Mouse (Mus musculus): Measurements from ENCODE around the gene Gm42742. TPM values are rescaled to one million over a fixed set of nuclear protein-coding genes. Genes with fewer than 3 reads are reported as not detected.

Gene Gm42742
- total RNA-seq, 2 experiments from 2014 or later, result 53.6 to 62.4 TPM

GRCm38 (mm10) chr7:127008239-127009019 lies 12.5 kb downstream of the Gm42742 start:
- no peak for TF ChIP-seq CTCF (conservative IDR thresholded peaks at IDR 0.05)
- H3K27ac ChIP-seq, result peak overlapping the region; percentile 93

GRCm38 (mm10) chr7:127007313-127008024 lies 13.4 kb downstream of the Gm42742 start:
- DNase-seq (ENCODE audit: low spot score in 2 of 2), result no peak
- H3K4me3 ChIP-seq, result no peak overlapping the region
- no peak for TF ChIP-seq CTCF (conservative IDR thresholded peaks at IDR 0.05)
- peak overlapping the region; percentile 93 for H3K27ac ChIP-seq

More at GRCm38 (mm10) chr7:127008239-127009019, 12.5 kb downstream of the Gm42742 start:
- no peak overlapping the region for H3K4me3 ChIP-seq
- DNase-seq (ENCODE audit: low spot score in 2 of 2), result peak; percentile 85 to 90

DNA sequence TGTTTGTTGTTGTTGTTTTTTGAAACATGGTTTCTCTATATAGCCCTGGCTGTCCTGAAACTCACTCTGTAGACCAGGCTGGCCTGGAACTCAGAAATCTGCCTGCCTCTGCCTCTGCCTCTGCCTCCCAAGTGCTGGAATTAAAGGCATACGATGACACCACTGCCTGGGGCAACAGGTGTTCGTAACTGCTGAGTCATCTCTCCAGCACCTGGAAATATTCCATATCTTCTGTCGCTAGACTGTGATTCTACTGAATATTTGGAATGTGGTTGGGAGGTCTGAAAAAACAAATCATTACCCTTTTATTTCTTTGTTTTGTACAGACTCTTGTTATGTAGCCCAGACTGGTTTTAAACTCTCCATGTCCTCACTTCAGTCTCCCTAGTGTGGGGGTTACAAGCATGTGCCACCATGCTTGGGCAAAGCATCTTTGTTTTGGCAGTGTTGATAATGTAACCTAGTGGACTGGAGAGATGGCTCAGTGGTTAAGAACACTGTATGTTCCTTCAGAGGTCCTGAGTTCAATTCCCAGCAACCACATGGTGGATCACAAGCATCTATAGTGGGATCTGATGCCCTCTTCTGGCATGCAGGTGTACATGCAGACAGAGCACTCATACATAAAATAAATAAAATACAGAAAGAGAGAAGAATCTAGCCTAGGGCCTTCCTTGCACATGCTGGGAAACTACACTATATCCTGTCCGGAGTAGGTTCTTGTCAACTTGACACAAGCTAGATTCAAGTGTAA lies 16.6 kb downstream of the Gm42742 start:
- TF ChIP-seq CTCF (conservative IDR thresholded peaks at IDR 0.05), result peak; percentile 55
- Histone ChIP-seq H3K27ac (no peak overlapping the region), H3K4me3 (no peak overlapping the region)
- no peak for DNase-seq (ENCODE audit: low spot score in 2 of 2)

GRCm38 (mm10) chr7:127003620-127004019 lies 17.3 kb downstream of the Gm42742 start:
- TF ChIP-seq CTCF (conservative IDR thresholded peaks at IDR 0.05), result no peak
- H3K27ac ChIP-seq, result no peak overlapping the region
- DNase-seq (ENCODE audit: low spot score in 2 of 2), result no peak
- H3K4me3 ChIP-seq, result no peak overlapping the region

GRCm38 (mm10) chr7:126999568-126999967 lies 21.3 kb downstream of the Gm42742 start:
- no peak for TF ChIP-seq CTCF (conservative IDR thresholded peaks at IDR 0.05)
- no peak overlapping the region for H3K4me3 ChIP-seq
- DNase-seq (ENCODE audit: low spot score in 2 of 2), result no peak

GRCm38 (mm10) chr7:126996449-126996848 lies 24.4 kb downstream of the Gm42742 start:
- DNase-seq (ENCODE audit: low spot score in 2 of 2), result no peak
- Histone ChIP-seq H3K4me3 (no peak overlapping the region), H3K27ac (no peak overlapping the region)
- TF ChIP-seq CTCF (conservative IDR thresholded peaks at IDR 0.05), result peak; percentile 49

More at GRCm38 (mm10) chr7:126999568-126999967, 21.3 kb downstream of the Gm42742 start:
- no peak overlapping the region for H3K27ac ChIP-seq

- Histone ChIP-seq H3K4me3 (no peak overlapping the region), H3K27ac (no peak overlapping the region)
- no peak for DNase-seq (ENCODE audit: low spot score in 2 of 2)
- TF ChIP-seq CTCF (conservative IDR thresholded peaks at IDR 0.05), result no peak
Measured at GRCm38 (mm10) chr7:126988816-126989215, 32.1 kb downstream of the Gm42742 start.

GRCm38 (mm10) chr7:126986319-126986718 lies 34.6 kb downstream of the Gm42742 start:
- peak; percentile 78 for TF ChIP-seq CTCF (conservative IDR thresholded peaks at IDR 0.05)
- H3K27ac ChIP-seq, result no peak overlapping the region
- peak in 1 of 2 experiments; percentile 33 for DNase-seq (ENCODE audit: low spot score in 2 of 2)
- no peak overlapping the region for H3K4me3 ChIP-seq

GRCm38 (mm10) chr7:126984667-126985444 lies 36.0 kb downstream of the Gm42742 start:
- no peak for TF ChIP-seq CTCF (conservative IDR thresholded peaks at IDR 0.05)
- no peak overlapping the region for H3K27ac ChIP-seq

GRCm38 (mm10) chr7:126983113-126983512 lies 37.8 kb downstream of the Gm42742 start:
- Histone ChIP-seq H3K4me3 (no peak overlapping the region), H3K27ac (no peak overlapping the region)
- TF ChIP-seq CTCF (conservative IDR thresholded peaks at IDR 0.05), result no peak
- no peak for DNase-seq (ENCODE audit: low spot score in 2 of 2)

More at GRCm38 (mm10) chr7:126984667-126985444, 36.0 kb downstream of the Gm42742 start:
- no peak overlapping the region for H3K4me3 ChIP-seq
- no peak for DNase-seq (ENCODE audit: low spot score in 2 of 2)

DNA sequence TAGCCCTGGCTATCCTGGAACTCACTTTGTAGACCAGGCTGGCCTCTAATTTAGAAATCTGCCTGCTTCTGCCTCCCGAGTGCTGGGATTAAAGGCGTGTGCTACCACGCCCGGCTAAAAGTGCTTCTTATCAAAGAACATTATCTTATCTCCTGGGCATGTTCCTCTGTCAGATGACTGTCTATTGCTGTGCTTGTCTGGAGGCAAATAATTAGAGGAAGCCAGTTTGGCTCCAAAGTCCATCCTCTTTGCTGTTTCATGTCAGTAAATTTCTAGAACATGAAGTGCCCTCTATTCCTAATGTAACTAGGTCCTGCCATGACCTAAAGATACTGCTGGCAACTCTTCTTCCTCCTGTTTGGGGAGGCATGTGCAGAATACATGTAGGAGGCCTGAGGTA lies 38.8 kb downstream of the Gm42742 start:
- Histone ChIP-seq H3K4me3 (no peak overlapping the region), H3K27ac (no peak overlapping the region)
- no peak for TF ChIP-seq CTCF (conservative IDR thresholded peaks at IDR 0.05)
- no peak for DNase-seq (ENCODE audit: low spot score in 2 of 2)

DNA sequence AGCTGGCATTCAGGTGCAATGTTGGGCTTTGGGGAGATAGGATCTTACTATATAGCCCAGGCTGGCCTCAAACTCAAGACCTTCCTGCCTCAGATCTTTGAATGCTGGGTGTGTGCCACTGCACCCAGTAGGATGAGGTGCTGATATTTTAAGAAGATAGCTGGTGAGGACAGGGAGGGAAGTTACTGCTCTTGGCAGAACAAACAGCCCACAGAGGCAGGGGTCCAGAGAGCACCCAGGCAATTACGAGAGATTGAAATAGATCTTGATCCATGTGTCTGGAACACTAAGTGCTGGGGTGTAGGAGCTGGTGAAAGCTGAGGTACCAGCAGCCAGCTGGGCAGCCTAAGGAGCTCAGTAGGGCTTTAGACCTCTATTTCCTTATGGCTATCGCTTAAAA lies 39.3 kb downstream of the Gm42742 start:
- H3K27ac ChIP-seq, result no peak overlapping the region
- TF ChIP-seq CTCF (conservative IDR thresholded peaks at IDR 0.05), result no peak
- DNase-seq (ENCODE audit: low spot score in 2 of 2), result no peak
- no peak overlapping the region for H3K4me3 ChIP-seq
